Mouse (Mus musculus) liver, embryonic 12.5 days (tissue): Measurements from ENCODE around the gene Ly86. TPM values are rescaled to one million over a fixed set of nuclear protein-coding genes. Genes with fewer than 3 reads are reported as not detected.

ENCODE experiments used
- ATAC-seq: fragments of 200-750 bp; cut with Nextera tagmentation; 2 replicates; pipeline ENCODE4 v1.8.0; 2017; ENCODE audit warnings: moderate number of reproducible peaks, mild to moderate bottlenecking, moderate library complexity
- H3K27ac ChIP-seq: fragments of 300-500 bp; sonication (generic); 2 replicates; pipeline ENCODE4 v1.5.1; 2016; ENCODE audit warnings: mild to moderate bottlenecking
- H3K27me3 ChIP-seq: fragments of 300-500 bp; sonication (generic); replicated peaks from 2 replicates; pipeline ENCODE4 v1.6.1; 2016; ENCODE audit warnings: mild to moderate bottlenecking, moderate library complexity
- H3K36me3 ChIP-seq: fragments of 300-500 bp; sonication (generic); 2 replicates; pipeline ENCODE4 v1.6.1; 2016; ENCODE audit warnings: mild to moderate bottlenecking, moderate library complexity
- H3K4me1 ChIP-seq: fragments of 300-500 bp; sonication (generic); 2 replicates; pipeline ENCODE4 v1.6.1; 2016
- H3K4me2 ChIP-seq: fragments of 300-500 bp; sonication (generic); 2 replicates; pipeline ENCODE4 v1.6.1; 2016; ENCODE audit warnings: mild to moderate bottlenecking, moderate library complexity
- H3K4me3 ChIP-seq: fragments of 300-500 bp; sonication (generic); 2 replicates; pipeline ENCODE4 v1.5.1; 2016; ENCODE audit warnings: mild to moderate bottlenecking, moderate library complexity
- H3K9ac ChIP-seq: fragments of 300-500 bp; sonication (generic); 2 replicates; pipeline ENCODE4 v1.6.1; 2016; ENCODE audit warnings: mild to moderate bottlenecking, moderate library complexity
- H3K9me3 ChIP-seq: fragments of 300-500 bp; sonication (generic); replicated peaks from 2 replicates; pipeline ENCODE4 v1.6.1; 2016; ENCODE audit warnings: mild to moderate bottlenecking, moderate library complexity
- WGBS: fragments of 180-500 bp; shearing (Covaris S2); methylation state at CpG from one replicate; pipeline ENCODE4 v1.1.7; 2016; ENCODE audit not compliant: insufficient replicate concordance; 5-methylcytosine and 5-hydroxymethylcytosine counted together
- polyA plus RNA-seq: library from polyadenylated mRNA; unstranded; fragments of >200 nt; fragmentation: Nextera tagmentation; extraction: Ambion mirVana; gene quantifications from 2 replicates; pipeline ENCODE4 v1.2.1, GENCODE M21; 2016

Gene Ly86
- polyA plus RNA-seq, 1 experiment from 2014 or later: 6.3 TPM

DNA sequence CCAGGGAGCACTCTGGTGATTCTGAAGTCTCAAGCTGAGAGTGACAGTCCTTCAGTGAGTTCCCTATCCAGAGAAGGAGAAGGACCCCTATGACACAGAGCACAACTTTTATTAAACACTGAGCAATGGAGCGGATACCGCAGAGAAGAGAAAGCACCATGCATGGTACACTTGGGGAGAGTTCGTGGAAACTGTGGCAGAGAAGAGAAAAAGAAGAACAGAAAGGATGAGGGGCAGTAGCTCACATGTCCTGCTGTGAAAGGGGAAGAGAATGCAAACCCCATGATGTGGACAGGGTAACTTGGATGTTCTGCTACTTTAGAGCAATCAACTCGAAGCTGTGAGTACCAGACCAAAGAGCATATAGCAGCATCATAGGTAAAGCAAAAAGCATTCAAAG lies 14.0 kb upstream of the Ly86 start:
- no peak overlapping the region for H3K9ac ChIP-seq
- no peaks in the 10 kb centered on the region for H3K9me3 ChIP-seq
- H3K4me1 ChIP-seq: no peaks in the 10 kb centered on the region
- no peak for ATAC-seq
- no peaks in the 10 kb centered on the region for H3K36me3 ChIP-seq
- no peak overlapping the region for H3K4me2 ChIP-seq
- no peak overlapping the region for H3K4me3 ChIP-seq
- no peak overlapping the region for H3K27ac ChIP-seq
- no peaks in the 10 kb centered on the region for H3K27me3 ChIP-seq
- WGBS: 59% methylated on average over 4 of the region's 4 CpGs

DNA sequence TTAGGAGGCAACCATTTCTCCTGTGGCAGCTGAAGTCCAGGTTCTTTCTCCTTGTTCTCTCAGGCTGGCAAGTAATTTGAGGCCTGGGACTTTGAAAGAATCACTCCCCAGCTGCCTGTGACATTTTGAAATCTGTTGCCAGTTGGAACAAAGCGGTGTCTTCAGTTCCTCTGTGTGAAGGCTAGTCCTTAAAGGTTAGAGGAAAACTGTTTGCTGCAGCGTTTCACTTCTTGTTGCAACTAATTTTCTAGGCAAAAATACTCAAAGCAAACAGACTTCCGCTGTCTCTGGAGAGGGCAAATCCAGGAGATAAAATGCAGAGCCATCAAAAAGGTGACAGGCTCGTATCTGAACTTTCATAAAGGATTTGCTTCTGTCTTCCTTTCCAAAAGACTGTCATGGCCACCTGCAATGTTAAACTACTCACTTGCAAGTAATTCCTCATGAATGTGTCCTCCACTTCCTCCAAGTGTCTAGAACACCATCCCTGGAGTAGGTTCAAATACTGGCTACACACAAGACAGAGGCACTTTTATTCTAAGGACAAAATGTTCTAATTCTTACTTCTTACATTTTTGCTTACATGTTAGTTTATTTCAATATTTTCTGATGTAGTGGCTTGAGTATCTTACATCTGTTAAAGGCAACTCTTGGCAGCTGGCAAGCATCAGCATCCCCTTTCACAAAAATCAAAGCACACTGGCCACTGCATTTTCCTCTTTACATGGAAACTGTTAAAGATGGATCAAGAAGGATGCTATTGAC lies 12.0 kb upstream of the Ly86 start:
- 65% methylated on average over 4 of the region's 4 CpGs for WGBS
- no peaks in the 10 kb centered on the region for H3K9me3 ChIP-seq

DNA sequence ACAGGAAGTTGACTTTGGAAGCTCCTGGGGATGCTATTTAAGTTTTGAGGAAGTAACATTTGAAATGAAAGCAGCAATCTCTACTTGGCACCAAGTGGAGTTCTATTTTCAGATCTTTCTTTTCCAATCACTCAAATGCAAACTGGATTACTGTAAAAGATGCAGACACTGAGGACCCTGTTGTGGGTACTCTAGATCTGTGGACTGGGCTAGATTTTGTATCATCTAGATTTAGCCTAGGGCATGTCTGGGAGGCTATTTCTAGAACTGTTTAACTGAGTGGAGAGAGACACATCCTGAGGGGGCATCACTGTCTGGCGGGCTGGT lies 11.5 kb upstream of the Ly86 start:
- Histone ChIP-seq H3K9me3 (no peaks in the 10 kb centered on the region), H3K36me3 (no peaks in the 10 kb centered on the region), H3K4me1 (no peaks in the 10 kb centered on the region), H3K27me3 (no peaks in the 10 kb centered on the region), H3K4me2 (no peak overlapping the region), H3K4me3 (no peak overlapping the region), H3K27ac (no peak overlapping the region), H3K9ac (no peak overlapping the region)
- ATAC-seq: no peak
- 54% methylated on average over 1 of the region's 1 CpGs for WGBS

More for the DNA sequence above, 12.0 kb upstream of the Ly86 start:
- no peak overlapping the region for H3K4me2 ChIP-seq
- H3K27ac ChIP-seq: no peak overlapping the region
- no peak overlapping the region for H3K9ac ChIP-seq
- H3K4me3 ChIP-seq: no peak overlapping the region
- no peaks in the 10 kb centered on the region for H3K4me1 ChIP-seq
- no peaks in the 10 kb centered on the region for H3K27me3 ChIP-seq
- ATAC-seq: no peak
- no peaks in the 10 kb centered on the region for H3K36me3 ChIP-seq

DNA sequence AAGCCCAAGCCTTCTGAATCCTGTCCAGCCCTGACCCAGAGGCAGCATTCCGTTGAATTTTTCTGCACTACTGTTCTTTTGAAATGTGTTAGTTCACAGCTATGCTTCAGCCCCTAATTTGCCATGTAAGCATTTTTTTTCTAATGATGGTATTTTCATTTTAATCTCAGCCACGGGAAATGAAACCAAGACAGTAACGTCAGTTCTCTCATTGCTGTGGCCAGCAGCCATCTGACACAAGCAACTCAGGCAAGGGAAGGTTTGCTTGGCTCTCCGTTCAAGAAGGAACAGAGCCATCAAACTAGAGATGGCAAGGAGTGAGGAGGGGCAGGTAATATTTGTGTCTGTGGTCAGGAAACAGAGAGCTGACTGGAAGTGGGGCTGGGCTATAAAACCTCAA lies 7.7 kb upstream of the Ly86 start:
- Histone ChIP-seq H3K27me3 (no peaks in the 10 kb centered on the region), H3K36me3 (no peaks in the 10 kb centered on the region), H3K27ac (no peak overlapping the region), H3K4me2 (no peak overlapping the region), H3K9ac (no peak overlapping the region), H3K9me3 (no peaks in the 10 kb centered on the region), H3K4me1 (no peaks in the 10 kb centered on the region), H3K4me3 (no peak overlapping the region)
- ATAC-seq: no peak
- 59% methylated on average over 4 of the region's 4 CpGs for WGBS

DNA sequence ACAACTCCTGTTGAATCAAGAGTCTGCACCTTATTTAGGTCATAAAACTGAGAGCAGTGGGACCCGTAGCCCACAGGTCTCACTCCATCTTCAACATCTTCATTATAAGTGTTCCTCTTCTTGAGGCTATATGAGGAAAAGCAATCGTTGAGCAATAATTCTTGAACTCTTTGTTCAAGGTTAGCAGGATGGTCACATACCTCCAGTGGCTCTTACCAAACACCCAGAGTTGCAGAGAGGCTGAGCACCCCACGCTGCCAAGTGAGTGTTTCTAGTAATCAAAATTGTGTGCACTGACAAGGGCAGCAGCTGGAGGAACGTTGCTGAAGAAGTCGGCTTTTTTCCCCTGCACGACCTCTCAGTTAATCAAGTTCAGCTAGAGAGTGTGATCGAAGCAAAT lies 7.1 kb upstream of the Ly86 start:
- Histone ChIP-seq H3K4me1 (no peaks in the 10 kb centered on the region), H3K4me3 (no peak overlapping the region), H3K9ac (no peak overlapping the region), H3K27me3 (no peaks in the 10 kb centered on the region), H3K4me2 (no peak overlapping the region), H3K27ac (no peak overlapping the region), H3K9me3 (no peaks in the 10 kb centered on the region), H3K36me3 (no peaks in the 10 kb centered on the region)
- 65% methylated on average over 7 of the region's 7 CpGs for WGBS
- ATAC-seq: no peak

DNA sequence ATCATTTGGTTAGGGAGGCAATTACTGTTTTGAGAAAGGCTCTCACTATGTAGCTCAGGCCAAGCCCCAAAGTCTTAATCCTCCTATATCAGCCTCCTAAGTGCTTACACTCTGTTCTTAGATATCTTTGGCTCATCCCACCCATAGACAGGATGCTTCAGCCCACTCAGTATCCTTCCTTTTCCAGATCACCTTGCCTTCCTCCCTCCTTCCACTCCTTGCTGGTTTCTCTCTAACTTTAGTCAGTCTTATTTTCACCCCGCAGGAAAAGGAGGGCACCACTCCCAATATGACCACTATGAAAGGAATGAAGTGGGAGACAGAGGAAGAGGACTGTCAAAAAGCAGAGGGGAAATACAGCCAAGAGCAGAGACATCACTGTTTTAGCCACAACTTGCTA lies 2.2 kb upstream of the Ly86 start:
- Histone ChIP-seq H3K27ac (no peak overlapping the region), H3K9ac (no peak overlapping the region)
- 63% methylated on average over 1 of the region's 1 CpGs for WGBS

DNA sequence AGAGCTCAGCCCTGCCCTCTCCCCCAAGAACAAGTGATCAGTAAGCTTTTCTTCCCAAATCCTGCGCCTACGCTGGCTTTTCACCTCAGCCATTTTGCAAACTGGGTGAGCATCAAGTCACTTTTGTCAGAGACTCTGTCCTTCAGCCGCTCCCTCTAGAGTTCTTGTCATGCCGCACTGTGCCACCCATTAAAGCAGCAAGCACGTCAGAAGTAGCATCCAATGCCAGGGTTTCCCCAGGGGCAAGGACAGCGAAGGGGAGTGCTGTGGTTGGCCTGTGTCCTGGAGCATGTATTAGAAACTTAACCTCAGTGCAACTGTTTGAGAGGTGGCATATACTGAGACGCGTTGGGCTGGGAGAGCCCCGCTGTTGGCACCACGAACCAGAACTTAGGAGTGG lies 815 bp downstream of the Ly86 start:
- H3K4me3 ChIP-seq: no peak overlapping the region
- 81% methylated on average over 10 of the region's 10 CpGs for WGBS
- no peak overlapping the region for H3K4me2 ChIP-seq
- no peak overlapping the region for H3K27ac ChIP-seq
- peaks cover 4% of the 10 kb centered on the region; the same call in 1 of the 2 replicates for H3K4me1 ChIP-seq
- H3K9ac ChIP-seq: no peak overlapping the region
- no peak for ATAC-seq
- no peaks in the 10 kb centered on the region for H3K9me3 ChIP-seq
- no peaks in the 10 kb centered on the region for H3K36me3 ChIP-seq
- H3K27me3 ChIP-seq: no peaks in the 10 kb centered on the region

More for the DNA sequence above, 2.2 kb upstream of the Ly86 start:
- no peaks in the 10 kb centered on the region for H3K27me3 ChIP-seq
- no peak overlapping the region for H3K4me2 ChIP-seq
- H3K9me3 ChIP-seq: no peaks in the 10 kb centered on the region
- no peak for ATAC-seq
- H3K36me3 ChIP-seq: no peaks in the 10 kb centered on the region
- H3K4me3 ChIP-seq: no peak overlapping the region
- peaks cover 4% of the 10 kb centered on the region; the same call in 1 of the 2 replicates for H3K4me1 ChIP-seq

DNA sequence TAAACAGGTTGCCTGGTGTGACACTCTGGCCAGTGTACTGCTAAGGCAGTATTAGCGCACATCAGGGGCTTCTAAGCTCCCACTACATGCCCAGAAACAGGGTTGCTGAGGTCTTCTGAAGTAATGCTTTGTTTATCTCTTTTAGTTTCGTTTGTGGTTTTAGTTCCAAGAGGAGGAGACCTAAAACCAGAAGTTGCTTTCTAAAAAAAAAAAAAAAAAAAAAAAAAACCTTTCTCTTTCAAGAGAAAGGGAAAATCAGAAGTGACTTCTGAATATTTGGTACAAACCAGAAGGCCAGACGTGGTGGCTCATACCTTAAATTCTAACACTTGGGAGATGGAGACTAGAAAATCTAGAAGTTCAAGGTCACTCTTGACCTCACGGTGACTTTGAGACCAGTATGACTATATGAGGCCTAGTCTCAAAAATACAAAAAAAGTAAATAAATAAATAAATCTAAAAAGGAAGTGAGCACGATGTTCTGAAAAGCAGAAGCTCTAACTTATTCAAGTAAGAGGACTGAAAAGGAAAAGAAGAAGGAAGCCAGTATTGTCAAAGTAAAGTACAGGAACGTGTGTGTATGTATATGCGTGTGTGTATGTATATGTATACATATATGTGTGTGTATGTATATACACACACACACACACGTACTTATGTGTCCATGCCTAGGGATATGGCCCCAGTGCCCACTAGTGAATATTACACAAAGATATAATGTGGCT lies 3.0 kb downstream of the Ly86 start:
- H3K27ac ChIP-seq: no peak overlapping the region
- no peak overlapping the region for H3K4me2 ChIP-seq

DNA sequence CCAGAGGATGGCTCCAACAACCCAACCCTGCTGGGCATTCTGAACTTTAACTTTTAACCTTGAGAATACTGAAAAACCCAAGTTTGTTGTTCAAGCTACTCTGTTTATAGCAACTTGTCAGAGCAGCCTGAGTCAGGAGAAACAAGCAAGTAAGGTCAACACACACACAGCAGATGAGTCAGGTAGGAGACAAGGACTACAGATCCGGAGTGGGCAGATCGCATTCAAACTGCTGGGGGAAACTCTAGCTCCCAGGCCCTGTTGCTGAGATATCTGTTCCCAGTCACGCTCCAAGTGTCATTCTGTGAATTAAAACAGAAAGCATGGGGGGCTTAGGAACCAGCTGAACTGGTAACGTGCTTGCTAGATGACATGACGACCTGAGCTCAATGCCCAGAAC lies 4.0 kb downstream of the Ly86 start:
- Histone ChIP-seq H3K36me3 (no peaks in the 10 kb centered on the region), H3K9ac (no peak overlapping the region), H3K4me2 (no peak overlapping the region), H3K4me3 (no peak overlapping the region), H3K27me3 (no peaks in the 10 kb centered on the region), H3K4me1 (peaks cover 5% of the 10 kb centered on the region; the same call in 1 of the 2 replicates), H3K9me3 (no peaks in the 10 kb centered on the region), H3K27ac (no peak overlapping the region)
- WGBS: 72% methylated on average over 5 of the region's 5 CpGs
- ATAC-seq: no peak

More for the DNA sequence above, 3.0 kb downstream of the Ly86 start:
- H3K9me3 ChIP-seq: no peaks in the 10 kb centered on the region
- H3K9ac ChIP-seq: no peak overlapping the region
- WGBS: 42% methylated on average over 8 of the region's 8 CpGs
- H3K4me1 ChIP-seq: peaks cover 4% of the 10 kb centered on the region; the same call in 1 of the 2 replicates
- no peaks in the 10 kb centered on the region for H3K27me3 ChIP-seq
- H3K36me3 ChIP-seq: no peaks in the 10 kb centered on the region
- ATAC-seq: no peak
- no peak overlapping the region for H3K4me3 ChIP-seq

DNA sequence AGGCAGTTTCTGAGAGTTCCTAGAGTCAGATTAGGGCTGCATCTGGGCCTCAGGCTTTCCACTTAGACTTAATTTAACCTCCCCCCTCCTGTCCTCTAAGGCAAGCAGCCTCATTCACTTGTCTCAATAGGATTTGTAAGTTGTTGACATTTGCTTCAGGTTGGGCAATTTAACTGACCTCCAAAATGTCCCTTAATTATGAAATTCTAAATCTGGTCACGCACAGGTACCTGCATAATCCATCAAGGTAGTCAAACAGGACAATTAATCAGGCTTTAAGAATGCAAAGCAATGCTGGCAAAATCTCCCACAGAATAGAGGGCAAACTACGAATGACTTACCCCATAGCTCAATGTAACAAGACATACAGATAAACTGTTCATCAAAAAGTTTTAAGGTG lies 8.0 kb downstream of the Ly86 start:
- no peak for ATAC-seq
- H3K9me3 ChIP-seq: no peaks in the 10 kb centered on the region
- H3K27me3 ChIP-seq: no peaks in the 10 kb centered on the region
- H3K9ac ChIP-seq: no peak overlapping the region
- peaks cover 6% of the 10 kb centered on the region; the same call in 1 of the 2 replicates for H3K4me1 ChIP-seq
- no peak overlapping the region for H3K4me2 ChIP-seq
- H3K4me3 ChIP-seq: no peak overlapping the region
- H3K27ac ChIP-seq: no peak overlapping the region
- 67% methylated on average over 2 of the region's 2 CpGs for WGBS
- no peaks in the 10 kb centered on the region for H3K36me3 ChIP-seq

DNA sequence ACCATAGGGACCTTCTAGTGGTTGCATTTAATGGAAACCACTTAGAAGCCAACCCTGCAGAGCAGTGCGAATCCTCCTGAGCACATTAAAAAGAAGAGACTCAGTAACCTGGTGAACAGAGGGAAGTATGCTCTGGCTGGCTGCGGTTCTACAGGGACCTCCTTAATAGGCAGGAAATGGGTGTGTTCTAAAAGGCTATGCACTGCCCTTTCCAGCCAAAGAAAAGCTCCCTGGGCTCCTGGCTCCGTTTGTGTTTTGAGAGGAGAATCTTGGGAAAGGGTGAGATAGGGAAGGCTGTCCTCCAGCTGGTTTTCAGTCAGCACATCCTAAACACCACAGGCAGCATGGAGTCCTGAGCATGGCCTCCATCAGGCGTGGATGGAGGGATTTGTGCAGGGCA lies 8.9 kb downstream of the Ly86 start:
- 18% methylated on average over 4 of the region's 4 CpGs for WGBS
- Histone ChIP-seq H3K4me1 (peaks cover 6% of the 10 kb centered on the region; the same call in 1 of the 2 replicates), H3K27ac (no peak overlapping the region), H3K36me3 (no peaks in the 10 kb centered on the region), H3K9me3 (no peaks in the 10 kb centered on the region), H3K9ac (no peak overlapping the region), H3K4me2 (no peak overlapping the region), H3K27me3 (no peaks in the 10 kb centered on the region), H3K4me3 (no peak overlapping the region)
- no peak for ATAC-seq

DNA sequence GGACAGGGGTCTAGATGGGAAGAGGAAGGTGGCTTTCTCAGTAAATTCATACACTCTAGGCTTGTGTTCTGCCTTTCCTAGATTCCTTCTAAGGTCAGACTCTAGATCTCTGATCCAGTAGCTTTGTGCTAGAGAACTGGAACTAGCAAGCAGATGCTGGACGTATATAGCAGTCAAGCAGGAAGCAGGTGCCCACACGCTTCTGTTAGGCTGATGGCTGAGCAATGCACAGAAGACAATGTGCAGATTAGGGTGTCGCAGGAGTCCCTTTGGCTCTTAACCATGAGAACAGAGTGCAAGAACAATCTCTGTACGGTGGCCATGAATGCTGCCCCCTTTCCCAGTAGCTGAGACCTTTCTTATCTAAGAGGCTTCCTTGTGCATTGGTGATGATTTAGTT lies 9.4 kb downstream of the Ly86 start:
- Histone ChIP-seq H3K4me2 (no peak overlapping the region), H3K27ac (no peak overlapping the region), H3K36me3 (no peaks in the 10 kb centered on the region), H3K9ac (no peak overlapping the region), H3K27me3 (no peaks in the 10 kb centered on the region), H3K9me3 (no peaks in the 10 kb centered on the region), H3K4me3 (no peak overlapping the region), H3K4me1 (peaks cover 6% of the 10 kb centered on the region; the same call in 1 of the 2 replicates)
- no peak for ATAC-seq
- WGBS: 30% methylated on average over 4 of the region's 4 CpGs
